Mouse (Mus musculus) Muller cell, postnatal 12 days (primary cell): ENCODE data around the gene Polr1e.
A peak's percentile ranks its signal among the peaks of the same experiment; 100 is the strongest.
"Not testable (repeated sequence)": the region's sequence is repeated elsewhere in the genome, so short reads cannot be mapped to it uniquely, and the experiment has no call there.

ENCODE experiments used
- DNase-seq: peaks from one replicate; pipeline ENCODE4 v3.0.0-alpha.2; 2015; ENCODE audit errors: inconsistent ontology term

Polr1e gene

DNA sequence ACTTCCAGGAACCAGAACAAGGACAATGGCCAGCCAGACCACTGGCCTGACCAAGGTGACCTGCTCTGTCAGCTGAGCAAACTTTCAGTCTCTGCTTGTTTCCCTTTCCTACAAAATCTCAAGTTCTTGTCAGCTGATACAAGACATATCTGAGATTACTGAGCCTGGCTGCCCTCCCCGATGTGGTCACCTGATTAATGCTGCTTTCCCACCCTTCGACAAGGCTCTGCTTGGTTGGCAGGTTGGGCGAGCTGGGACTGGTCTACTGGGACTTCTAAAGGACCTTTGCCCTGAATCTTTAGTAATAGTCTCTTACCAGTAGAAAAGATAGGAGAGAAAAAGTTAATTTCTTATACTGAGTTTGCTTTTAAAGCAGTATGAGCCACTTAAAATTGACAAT lies 12.9 kb upstream of the Polr1e start:
- DNase-seq: no peak

GRCm38 (mm10) chr4:45010806-45011415 lies 7.5 kb upstream of the Polr1e start:
- DNase-seq: no peak

DNA sequence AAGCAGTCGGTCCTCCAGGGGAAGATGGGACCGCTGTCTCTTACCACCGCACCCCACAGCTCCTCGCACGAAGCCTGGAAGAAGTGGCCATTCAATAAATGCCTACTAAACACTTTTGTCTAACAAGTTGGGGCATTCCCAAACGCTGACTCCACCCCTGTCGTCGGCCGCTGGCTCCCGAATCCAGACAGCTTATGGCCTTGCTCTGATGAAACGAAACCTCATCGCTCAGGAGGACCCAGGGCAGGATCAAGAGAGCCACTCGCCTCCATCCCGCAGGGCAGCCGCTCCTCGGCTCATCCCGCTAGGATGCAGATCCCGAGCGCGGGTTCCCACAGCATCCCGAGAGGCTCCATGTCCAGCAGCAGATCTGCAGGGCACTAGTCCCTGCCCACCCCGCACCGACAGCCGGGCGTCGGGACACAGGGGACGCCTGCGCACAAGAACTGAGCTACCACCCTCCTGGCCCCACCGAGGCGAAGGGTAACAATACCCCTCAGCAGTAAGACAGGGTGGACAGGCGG lies 6.7 kb upstream of the Polr1e start:
- DNase-seq: peak; percentile 87

DNA sequence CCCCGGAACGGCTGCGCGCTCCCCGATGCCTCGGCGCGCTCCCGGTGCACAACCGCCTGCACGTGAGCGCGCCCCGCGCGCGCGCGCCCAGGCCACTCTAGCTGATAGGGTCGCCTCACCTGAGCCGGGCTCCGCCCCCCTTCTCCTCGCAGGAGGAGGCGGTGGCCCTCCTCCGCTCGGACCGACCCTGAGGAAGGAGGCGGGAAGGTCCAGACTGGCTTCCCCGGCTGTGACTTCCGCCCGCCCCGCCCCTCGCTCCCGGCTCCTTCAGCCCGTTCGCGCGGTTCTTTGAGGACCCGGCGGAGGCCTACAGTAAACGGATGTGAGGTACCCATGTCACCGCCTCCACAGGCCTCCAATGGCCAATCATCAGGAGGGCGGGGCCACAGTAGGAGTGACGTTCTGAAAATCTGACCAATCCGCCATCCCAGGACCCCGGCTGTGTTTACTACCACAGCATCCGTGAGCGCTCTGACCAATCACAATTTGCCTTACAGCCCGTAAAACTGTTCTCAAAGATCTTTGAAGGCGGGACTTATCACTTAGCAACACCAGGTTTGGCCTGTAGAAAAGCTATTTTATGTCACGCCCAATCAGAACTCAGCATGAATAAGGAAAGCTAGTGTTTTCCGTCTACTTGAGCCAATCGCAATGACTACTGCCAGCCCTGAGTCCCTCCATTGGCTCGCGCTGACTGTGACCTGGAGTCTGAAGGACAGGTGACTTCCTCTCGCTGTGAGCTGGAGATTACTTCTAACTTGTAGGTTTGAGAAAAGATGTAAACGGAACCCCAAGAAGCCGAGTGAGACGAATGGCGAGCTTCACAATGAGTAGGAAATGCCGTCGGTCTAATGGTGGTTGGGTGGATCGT lies 6.0 kb upstream of the Polr1e start, which contains the start of gene Zbtb5:
Gene Zbtb5, minus strand, starts transcription at position 308 of the 871 bp plus-strand sequence.
- peak; percentile 99 for DNase-seq

- no peak for DNase-seq
These were observed 5.4 kb upstream of the Polr1e start for GRCm38 (mm10) chr4:45013031-45013431.

DNA sequence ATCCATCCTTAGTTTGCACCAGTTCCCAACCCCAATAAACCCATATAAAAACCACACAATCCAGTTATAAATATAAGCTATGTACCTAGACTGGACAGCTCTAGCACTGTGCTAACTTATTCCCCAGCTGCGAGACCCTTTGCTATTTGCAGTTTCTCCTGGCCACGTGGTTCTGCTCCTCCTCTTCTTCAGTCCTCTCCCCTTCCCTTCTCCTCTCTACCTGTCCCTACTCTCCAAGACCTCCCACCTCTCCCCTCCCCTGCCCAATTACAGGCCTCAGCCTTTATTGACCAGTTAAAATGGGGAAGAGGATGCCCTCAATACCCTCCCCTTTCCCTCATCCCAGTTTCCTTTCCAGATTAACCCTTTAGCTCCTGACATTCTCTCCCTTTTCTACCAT lies 4.8 kb upstream of the Polr1e start:
- DNase-seq: no peak

DNA sequence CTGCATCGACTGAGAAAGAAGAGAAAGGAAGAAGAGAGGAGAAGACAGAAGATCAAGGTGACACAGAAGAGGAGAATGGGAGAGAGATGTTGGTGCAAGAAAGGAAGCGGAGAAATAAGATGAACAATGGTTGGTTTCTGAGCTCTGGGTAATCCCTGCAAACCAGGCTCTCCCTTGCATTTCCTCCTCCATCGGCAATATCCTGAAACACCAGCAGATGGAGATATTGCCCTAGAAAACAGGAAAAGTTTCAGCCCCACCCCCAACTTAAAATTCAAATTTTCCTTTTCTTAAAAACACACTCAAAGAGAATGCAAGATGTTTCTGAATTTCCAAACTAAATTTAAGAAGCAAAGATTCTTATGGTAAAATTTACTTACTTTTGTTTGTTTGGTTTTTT lies 2.8 kb upstream of the Polr1e start:
- DNase-seq: peak; percentile 41

DNA sequence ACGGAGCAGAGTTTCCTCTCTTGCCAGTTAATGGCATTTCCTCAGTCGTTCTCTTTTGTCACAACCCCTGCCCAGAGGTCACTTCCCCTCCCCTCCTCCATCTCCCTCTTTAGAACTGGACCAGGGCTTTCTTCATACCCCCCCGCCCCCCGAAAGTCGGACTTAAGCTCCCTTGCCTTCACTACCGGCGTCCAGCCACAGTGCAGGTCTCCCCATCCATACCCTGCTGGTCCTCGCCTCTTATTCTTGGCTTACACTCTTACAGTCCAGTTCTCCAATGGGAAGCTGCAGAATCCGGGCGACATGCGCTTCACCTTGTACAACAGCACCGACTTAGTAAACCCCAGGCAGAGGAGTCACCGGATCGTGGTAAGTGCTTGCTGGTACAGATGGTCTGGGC lies 626 bp downstream of the Polr1e start:
- DNase-seq: peak; percentile 16

GRCm38 (mm10) chr4:45026459-45026858 lies 8.1 kb downstream of the Polr1e start:
- DNase-seq: no peak

GRCm38 (mm10) chr4:45032586-45032985 lies 14.2 kb downstream of the Polr1e start:
- DNase-seq: no peak

DNA sequence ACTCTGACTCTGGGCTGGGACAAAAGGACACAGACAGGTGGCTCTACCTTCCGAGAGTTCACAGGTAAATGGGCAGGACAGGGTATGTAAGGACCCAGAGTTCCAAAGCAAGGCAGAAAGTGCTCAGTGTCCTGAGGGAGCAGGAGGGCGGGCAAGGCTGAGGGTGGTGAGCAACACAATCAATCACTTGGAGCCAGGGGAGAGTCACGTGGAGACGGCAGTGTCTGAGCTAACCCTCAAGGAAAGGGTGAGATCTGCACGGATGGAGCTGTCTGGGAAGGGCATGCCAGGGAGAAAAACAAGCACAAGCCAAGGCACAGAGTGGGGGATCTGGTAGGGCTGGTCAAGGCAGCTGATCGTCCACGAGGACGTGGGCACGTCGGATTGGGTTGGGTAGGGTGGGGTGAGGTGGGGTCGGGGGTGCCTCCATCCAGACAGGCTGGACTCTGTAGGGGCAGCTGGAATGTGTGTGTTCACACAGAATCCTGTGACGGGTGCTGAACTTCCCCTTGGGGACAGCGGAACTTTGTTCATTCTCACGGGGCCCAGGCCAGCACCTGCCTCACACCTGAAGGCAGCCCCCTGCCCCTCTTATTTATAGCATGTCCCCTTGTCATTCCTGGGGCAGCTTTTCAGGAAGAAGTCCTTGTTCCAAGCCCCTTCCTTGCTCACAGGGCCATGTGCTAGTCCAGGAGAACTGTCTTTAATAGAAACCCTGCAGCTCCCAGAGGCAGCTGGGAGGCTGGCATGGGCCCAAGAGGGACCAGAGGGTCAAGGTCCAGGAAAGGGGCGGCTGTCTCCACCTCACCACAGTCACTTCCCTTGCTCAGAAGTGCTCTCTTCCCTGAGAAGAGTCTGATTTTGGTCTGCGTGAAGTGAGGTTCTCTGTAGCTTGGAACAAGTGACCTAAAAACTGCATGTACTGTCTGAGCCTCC lies 16.6 kb downstream of the Polr1e start:
- no peak for DNase-seq

- DNase-seq: no peak
These were observed 17.7 kb downstream of the Polr1e start for GRCm38 (mm10) chr4:45036048-45036447.

DNA sequence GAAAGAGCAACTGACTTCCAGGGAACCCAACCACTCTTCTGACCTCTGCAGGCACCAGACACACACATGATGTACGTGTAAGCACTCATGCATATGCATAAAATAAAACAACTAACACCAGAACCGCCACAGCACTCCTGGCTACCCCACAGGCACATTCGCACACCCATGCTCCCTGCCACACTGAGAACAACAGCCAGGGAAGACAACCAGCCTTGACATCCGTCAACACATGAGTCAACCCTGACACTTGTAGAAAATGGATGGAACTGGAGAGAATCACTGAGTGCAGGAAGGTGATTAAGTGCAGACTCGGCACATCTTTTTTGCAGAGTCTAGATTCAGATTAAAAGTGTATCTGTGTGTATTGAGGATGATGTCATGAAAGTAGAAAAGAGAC lies 18.2 kb downstream of the Polr1e start:
- no peak for DNase-seq

GRCm38 (mm10) chr4:45037455-45038410 lies 19.4 kb downstream of the Polr1e start:
- no peak for DNase-seq

DNA sequence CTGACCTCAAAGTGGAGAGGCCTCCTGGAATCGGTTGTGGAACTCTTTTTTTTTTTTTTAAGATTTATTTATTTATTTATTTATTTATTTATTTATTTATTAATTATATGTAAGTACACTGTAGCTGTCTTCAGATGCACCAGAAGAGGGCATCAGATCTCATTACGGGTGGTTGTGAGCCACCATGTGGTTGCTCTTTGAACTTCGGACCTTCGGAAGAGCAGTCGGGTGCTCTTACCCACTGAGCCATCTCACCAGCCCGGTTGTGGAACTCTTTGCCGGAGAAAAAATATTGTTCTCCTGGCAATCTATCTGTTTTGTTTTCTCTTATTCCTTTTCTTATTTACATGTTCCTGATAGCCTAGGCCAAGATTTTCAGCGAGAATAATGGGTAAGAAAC lies 20.5 kb downstream of the Polr1e start:
- DNase-seq: not testable (repeated sequence)

- not testable (repeated sequence) for DNase-seq
These were observed 21.2 kb downstream of the Polr1e start for GRCm38 (mm10) chr4:45039546-45039945.

DNA sequence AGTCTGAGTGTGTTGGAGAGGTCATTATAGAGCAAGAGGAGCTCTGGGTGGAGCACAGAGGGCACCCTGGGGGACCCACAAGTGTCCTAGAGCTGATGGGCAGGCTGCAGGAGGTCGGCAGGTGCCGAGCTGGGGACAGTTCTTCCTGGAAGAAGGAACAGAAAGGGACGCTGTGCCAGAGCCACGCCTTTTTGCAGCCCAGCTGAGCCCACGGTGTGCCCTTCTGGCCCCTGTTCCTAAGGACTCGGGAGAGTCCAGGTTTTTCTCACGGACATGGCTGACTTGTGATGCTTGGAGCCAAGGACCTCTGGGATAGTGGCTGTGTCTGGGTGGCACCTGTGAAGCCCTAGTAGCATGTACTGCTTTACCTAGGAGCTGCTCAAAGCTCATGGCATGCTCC lies 22.4 kb downstream of the Polr1e start:
- no peak for DNase-seq

- DNase-seq: no peak
These were observed 28.3 kb downstream of the Polr1e start for GRCm38 (mm10) chr4:45046679-45047078.

DNA sequence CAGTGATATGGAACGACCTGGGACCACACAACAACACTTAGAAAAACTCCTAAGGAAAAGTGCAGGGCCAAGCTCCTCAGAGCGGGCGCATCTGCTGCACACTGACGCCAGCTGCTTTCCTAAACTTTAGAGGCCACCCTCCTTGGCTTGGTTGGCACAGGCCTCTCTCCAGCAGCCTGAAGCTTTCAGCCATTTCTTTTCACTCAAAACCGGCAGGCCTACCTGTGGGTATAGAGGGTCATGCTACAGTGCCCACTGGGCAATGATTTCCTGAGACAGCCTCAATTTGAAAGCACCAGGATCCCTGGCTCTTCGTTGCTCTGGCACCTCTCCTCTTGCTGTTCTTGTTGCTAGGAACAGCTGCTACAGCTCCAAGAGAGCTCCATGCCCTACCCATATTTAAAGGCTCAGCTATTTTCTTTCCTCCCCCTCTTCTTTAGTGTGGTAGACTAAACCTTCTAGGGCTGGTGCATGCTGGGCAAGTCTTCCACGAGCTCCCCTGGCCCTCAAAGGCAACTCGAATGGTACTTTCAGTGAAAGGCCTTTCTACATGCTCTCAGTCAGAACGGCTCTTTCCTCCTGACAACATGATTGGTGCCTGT lies 29.0 kb downstream of the Polr1e start:
- no peak for DNase-seq

GRCm38 (mm10) chr4:45047956-45048355 lies 29.6 kb downstream of the Polr1e start:
- DNase-seq: no peak
